Mouse (Mus musculus): Measurements from ENCODE around the gene Trappc13. TPM values are rescaled to one million over a fixed set of nuclear protein-coding genes. Genes with fewer than 3 reads are reported as not detected.
"Not testable (repeated sequence)": the region's sequence is repeated elsewhere in the genome, so short reads cannot be mapped to it uniquely, and the experiment has no call there.

Trappc13 gene
- 10 to 100 TPM; 57.8 to 61.8 TPM for total RNA-seq (2021)
- polyA plus RNA-seq (2012; rRNA removed), result 2.6 and 5.3 TPM in 2 replicates
- long read RNA-seq, transcript Trappc13-205 (12 exons, 3,538 nt), result major isoform, 11 of 34 reads
- long read RNA-seq, partial matches to known transcripts, result 0 of 34 reads
- long read RNA-seq, other reads (novel, unspliced or antisense), result 22 of 34 reads

- DNase-seq, result peak; percentile 89
Observed at GRCm38 (mm10) chr13:104177796-104178649, at the start of gene Trappc13. TSS of gene Trappc13 (minus strand) at chr13:104178469.

- no peak for DNase-seq
Observed at GRCm38 (mm10) chr13:104227478-104227877, 49.2 kb upstream of the Trappc13 start.

GRCm38 (mm10) chr13:104204313-104204712 is 26.0 kb upstream of the Trappc13 start:
- no peak for DNase-seq

GRCm38 (mm10) chr13:104195891-104196290 is 17.6 kb upstream of the Trappc13 start:
- not testable (repeated sequence) for DNase-seq

GRCm38 (mm10) chr13:104187357-104187756 is 9.1 kb upstream of the Trappc13 start:
- no peak for DNase-seq

- no peak for DNase-seq
Observed at GRCm38 (mm10) chr13:104179176-104179888, 1.1 kb upstream of the Trappc13 start.

GRCm38 (mm10) chr13:104178650-104179121 is 417 bp upstream of the Trappc13 start, which contains the start of gene Trim23:
TSS of gene Trim23 (plus strand) at chr13:104178797.
- DNase-seq, result peak; percentile 96

- DNase-seq, result no peak
Observed at GRCm38 (mm10) chr13:104176874-104177273, 1.4 kb downstream of the Trappc13 start.

GRCm38 (mm10) chr13:104172498-104172897 is 5.8 kb downstream of the Trappc13 start:
- DNase-seq, result no peak

- DNase-seq, result peak; percentile 23
Observed at GRCm38 (mm10) chr13:104171711-104172110, 6.6 kb downstream of the Trappc13 start.

- DNase-seq, result no peak
Observed at GRCm38 (mm10) chr13:104155686-104156085, 22.6 kb downstream of the Trappc13 start.

GRCm38 (mm10) chr13:104155106-104155505 is 23.2 kb downstream of the Trappc13 start:
- no peak for DNase-seq

GRCm38 (mm10) chr13:104154180-104154579 is 24.1 kb downstream of the Trappc13 start:
- DNase-seq, result no peak

- peak; percentile 41 for DNase-seq
Observed at GRCm38 (mm10) chr13:104145646-104146045, 32.6 kb downstream of the Trappc13 start.

GRCm38 (mm10) chr13:104144871-104145270 is 33.4 kb downstream of the Trappc13 start:
- DNase-seq, result no peak

- DNase-seq, result peak; percentile 68
Observed at GRCm38 (mm10) chr13:104139369-104140209, 38.7 kb downstream of the Trappc13 start.

- no peak for DNase-seq
Observed at GRCm38 (mm10) chr13:104134510-104135085, 43.7 kb downstream of the Trappc13 start.

GRCm38 (mm10) chr13:104132561-104132960 is 45.7 kb downstream of the Trappc13 start:
- no peak for DNase-seq

GRCm38 (mm10) chr13:104123662-104124381 is 54.4 kb downstream of the Trappc13 start:
- no peak for DNase-seq

GRCm38 (mm10) chr13:104122078-104122840 is 56.0 kb downstream of the Trappc13 start:
- no peak for DNase-seq
